Mouse (Mus musculus): Measurements from ENCODE around the gene Esp23.
"Not testable (repeated sequence)": the region's sequence is repeated elsewhere in the genome, so short reads cannot be mapped to it uniquely, and the experiment has no call there.

The Esp23 gene

GRCm38 (mm10) chr17:39076937-39077336 lies at the start of gene Esp23:
Gene Esp23, minus strand, starts transcription at chr17:39077037.
- no peak for DNase-seq (ENCODE audit: low read depth, low spot score)

- DNase-seq (ENCODE audit: low read depth, low spot score), result not testable (repeated sequence)
These were observed 30.3 kb upstream of the Esp23 start for GRCm38 (mm10) chr17:39107126-39107525.

- DNase-seq (ENCODE audit: low read depth, low spot score), result no peak
These were observed 18.2 kb upstream of the Esp23 start, which contains the start of gene Esp22 for GRCm38 (mm10) chr17:39095034-39095433. Gene Esp22, plus strand, starts transcription at chr17:39095334.

GRCm38 (mm10) chr17:39063641-39064040 lies 13.2 kb downstream of the Esp23 start:
- DNase-seq (ENCODE audit: low read depth, low spot score), result no peak

- DNase-seq (ENCODE audit: low read depth, low spot score), result no peak
These were observed 33.6 kb downstream of the Esp23 start, which contains the start of gene Gm21903 for GRCm38 (mm10) chr17:39043241-39043640. Gene Gm21903, minus strand, starts transcription at chr17:39043341.

DNA sequence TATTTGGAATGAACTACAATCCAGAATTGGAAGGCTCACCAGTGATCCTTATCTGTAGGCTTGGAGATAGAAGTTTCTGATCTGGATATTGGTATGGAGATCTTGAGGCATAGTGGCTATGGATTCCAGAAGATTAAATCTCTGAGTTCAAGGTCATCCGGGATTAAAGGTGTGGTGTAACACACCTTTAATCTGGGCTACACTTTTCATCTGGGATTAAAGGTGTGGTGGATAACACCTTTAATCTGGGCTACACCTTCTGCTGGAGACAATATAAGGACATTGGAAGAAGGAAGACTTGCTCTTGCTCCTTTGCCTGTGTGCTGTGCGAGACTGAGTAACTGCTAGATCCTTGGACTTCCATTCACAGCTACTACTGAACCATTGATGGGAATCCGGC lies 40.4 kb downstream of the Esp23 start, which contains the start of gene Esp24:
Gene Esp24 (plus strand): TSS at position 301 of the 400 bp plus-strand sequence.
- DNase-seq (ENCODE audit: low read depth, low spot score), result not testable (repeated sequence)
